Mouse (Mus musculus) adipocyte (in vitro differentiated cells): ENCODE measurements around the gene Ptprk.

ENCODE experiments used
- DNase-seq: peaks from one replicate; pipeline ENCODE4 v3.0.0-alpha.2; 2016; ENCODE audit warnings: low spot score

The Ptprk gene

GRCm38 (mm10) chr10:28297531-28297930 is 222.9 kb downstream of the Ptprk start:
- no peak for DNase-seq

GRCm38 (mm10) chr10:28299207-28299606 is 224.6 kb downstream of the Ptprk start:
- DNase-seq, result no peak

- no peak for DNase-seq
Observed at GRCm38 (mm10) chr10:28303856-28304255, 229.2 kb downstream of the Ptprk start.

GRCm38 (mm10) chr10:28304292-28304875 is 229.8 kb downstream of the Ptprk start:
- no peak for DNase-seq

- peak; percentile 33 for DNase-seq
Observed at GRCm38 (mm10) chr10:28306451-28307086, 231.9 kb downstream of the Ptprk start.

- no peak for DNase-seq
Observed at GRCm38 (mm10) chr10:28311369-28311768, 236.7 kb downstream of the Ptprk start.

GRCm38 (mm10) chr10:28322995-28323394 is 248.4 kb downstream of the Ptprk start:
- no peak for DNase-seq

GRCm38 (mm10) chr10:28335232-28335631 is 260.6 kb downstream of the Ptprk start:
- DNase-seq, result no peak

GRCm38 (mm10) chr10:28338536-28338935 is 263.9 kb downstream of the Ptprk start:
- DNase-seq, result no peak

GRCm38 (mm10) chr10:28345196-28345681 is 270.6 kb downstream of the Ptprk start:
- peak; percentile 64 for DNase-seq

GRCm38 (mm10) chr10:28365291-28365690 is 290.7 kb downstream of the Ptprk start:
- no peak for DNase-seq

GRCm38 (mm10) chr10:28366065-28366677 is 291.6 kb downstream of the Ptprk start:
- DNase-seq, result no peak

- peak; percentile 6 for DNase-seq
Observed at GRCm38 (mm10) chr10:28369808-28370207, 295.2 kb downstream of the Ptprk start.

- DNase-seq, result no peak
Observed at GRCm38 (mm10) chr10:28374874-28375273, 300.3 kb downstream of the Ptprk start.

- DNase-seq, result no peak
Observed at GRCm38 (mm10) chr10:28379752-28380488, 305.3 kb downstream of the Ptprk start.

GRCm38 (mm10) chr10:28387563-28388222 is 313.1 kb downstream of the Ptprk start:
- DNase-seq, result no peak

- DNase-seq, result no peak
Observed at GRCm38 (mm10) chr10:28391168-28391567, 316.5 kb downstream of the Ptprk start.

GRCm38 (mm10) chr10:28395610-28396519 is 321.2 kb downstream of the Ptprk start:
- no peak for DNase-seq

GRCm38 (mm10) chr10:28396520-28396915 is 321.9 kb downstream of the Ptprk start:
- DNase-seq, result no peak

- peak; percentile 63 for DNase-seq
Observed at GRCm38 (mm10) chr10:28401796-28402195, 327.2 kb downstream of the Ptprk start.

GRCm38 (mm10) chr10:28408980-28409379 is 334.4 kb downstream of the Ptprk start:
- DNase-seq, result no peak
